Mouse (Mus musculus) liver, embryonic 14.5 days (tissue): Measurements from ENCODE around the gene Slc12a3.

ENCODE experiments used
- CTCF ChIP-seq: IDR thresholded peaks from 2 replicates; pipeline ENCODE4 v1.5.1; 2016; ENCODE audit warnings: antibody characterized with exemption, low read depth, control low read depth
- EP300 ChIP-seq: IDR thresholded peaks from 2 replicates; pipeline ENCODE4 v1.6.1; 2016; ENCODE audit warnings: antibody characterized with exemption, low read depth

DNA sequence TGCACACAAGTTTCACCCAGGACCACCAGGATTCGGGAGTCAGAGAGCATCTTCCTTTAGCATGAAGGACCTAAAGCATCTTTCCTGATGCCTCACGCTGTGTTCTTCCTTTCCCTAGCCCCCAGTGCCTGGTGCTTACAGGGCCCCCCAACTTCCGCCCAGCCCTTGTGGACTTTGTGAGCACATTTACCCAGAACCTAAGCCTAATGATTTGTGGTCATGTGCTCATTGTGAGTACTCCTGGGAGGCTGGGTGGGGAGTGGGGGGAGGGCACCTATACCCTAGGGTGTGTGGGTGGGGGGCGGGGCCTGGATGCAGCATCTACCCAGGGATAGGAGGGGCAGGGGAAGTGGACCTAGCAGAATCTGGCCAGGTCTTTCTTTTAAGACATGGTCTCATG lies 16.7 kb downstream of the Slc12a3 start:
- TF ChIP-seq CTCF (no peak), EP300 (no peak)
